Comparison of ENCODE assay signal across 16 mouse cellular contexts in the genomic region with DNA sequence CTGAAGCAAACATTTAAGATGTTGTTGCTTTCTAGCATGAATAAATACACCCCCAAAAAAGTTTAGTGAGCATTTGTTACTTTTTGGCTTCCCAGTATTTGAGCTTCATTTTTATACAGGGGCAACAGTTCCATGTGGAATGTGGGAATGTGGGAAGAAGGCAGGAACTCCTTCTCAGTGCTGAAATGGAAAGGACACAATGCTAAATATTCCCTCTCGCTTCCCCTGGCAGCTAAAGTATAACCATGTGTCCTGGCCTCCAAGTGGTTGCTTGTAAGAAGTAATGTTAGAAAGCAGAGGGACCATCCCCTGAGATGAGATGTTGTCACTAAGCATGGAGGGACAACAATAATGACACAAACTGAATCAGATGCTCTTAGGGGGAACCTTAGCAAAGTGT.
"Had no signal": no experiment of that assay in that cellular context is flagged by ENCODE, and none has a peak within 500 bp of the region (broad histone marks: within the 10 kb centered on the region; RNA-seq: fewer than 3 reads in every experiment).

No protein-coding gene starts in this region.

- H3K4me1 ChIP-seq: megakaryocyte, embryonic 14.5 days; midbrain, embryonic 13.5 days; midbrain, embryonic 15.5 days; neural tube, embryonic 12.5 days; stomach, embryonic 15.5 days had no signal

- H3K27ac ChIP-seq: liver, embryonic 14.5 days; midbrain, embryonic 13.5 days; midbrain, embryonic 15.5 days; neural tube, embryonic 12.5 days; stomach, embryonic 15.5 days; stomach, postnatal 0 days had no signal

- H3K9ac ChIP-seq: liver, embryonic 14.5 days; lung, embryonic 14.5 days; midbrain, embryonic 13.5 days; midbrain, embryonic 15.5 days; neural tube, embryonic 12.5 days; stomach, embryonic 15.5 days had no signal

- H3K4me3 ChIP-seq: megakaryocyte, embryonic 14.5 days; midbrain, embryonic 13.5 days; midbrain, embryonic 15.5 days; neural tube, embryonic 12.5 days; stomach, embryonic 15.5 days had no signal

- H3K4me2 ChIP-seq: lung, embryonic 14.5 days; midbrain, embryonic 11.5 days; midbrain, embryonic 13.5 days; midbrain, embryonic 15.5 days; neural tube, embryonic 12.5 days; stomach, embryonic 15.5 days had no signal

- H3K27me3 ChIP-seq: megakaryocyte, embryonic 14.5 days; midbrain, embryonic 13.5 days; midbrain, embryonic 15.5 days; neural tube, embryonic 12.5 days; stomach, embryonic 15.5 days had no signal

- DNase-seq: lung, adult 18-20 months; lung, embryonic 14.5 days; lung, postnatal 10 days; lung, postnatal 4 days; right cerebral cortex, postnatal 14 days; thymus, adult 18-20 months; thymus, postnatal 14 days; thymus, postnatal 36 days had no signal

- ATAC-seq: midbrain, embryonic 13.5 days; midbrain, embryonic 15.5 days had no signal

- H3K9me3 ChIP-seq: megakaryocyte, embryonic 14.5 days; midbrain, embryonic 13.5 days; midbrain, embryonic 15.5 days; neural tube, embryonic 12.5 days; stomach, embryonic 15.5 days had no signal

- H3K36me3 ChIP-seq: midbrain, embryonic 13.5 days; midbrain, embryonic 15.5 days; neural tube, embryonic 12.5 days; stomach, embryonic 15.5 days had no signal
